Mouse (Mus musculus): ENCODE results near the gene Vopp1. TPM values are rescaled to one million over a fixed set of nuclear protein-coding genes. Genes with fewer than 3 reads are reported as not detected.

Gene Vopp1
- total RNA-seq, 2 experiments from 2014 or later, result 150 to 151 TPM

DNA sequence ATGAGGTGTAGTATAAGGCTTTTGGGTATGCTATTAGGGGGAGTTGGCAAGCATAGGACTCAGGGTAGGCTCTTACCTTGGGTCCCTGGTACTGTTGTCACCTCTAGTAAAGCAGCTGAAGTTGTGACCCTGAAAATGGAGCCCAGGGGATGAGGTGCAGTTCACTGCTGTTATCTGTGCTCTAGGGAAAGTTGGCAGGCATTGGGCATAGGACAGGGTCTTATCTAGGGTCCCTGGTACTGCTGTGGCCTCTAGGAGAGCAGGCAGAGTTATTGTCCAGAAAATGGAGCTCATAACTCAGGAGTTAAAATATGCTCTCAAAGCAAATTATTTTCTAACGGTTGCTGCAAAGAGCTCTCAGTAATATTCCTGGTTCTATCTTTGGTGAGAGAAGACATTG, 103.6 kb downstream of the Vopp1 start:
- DNase-seq (ENCODE audit: low spot score in 2 of 2), result no peak
- intact Hi-C loops (cut with DNase I), result no loop called here

DNA sequence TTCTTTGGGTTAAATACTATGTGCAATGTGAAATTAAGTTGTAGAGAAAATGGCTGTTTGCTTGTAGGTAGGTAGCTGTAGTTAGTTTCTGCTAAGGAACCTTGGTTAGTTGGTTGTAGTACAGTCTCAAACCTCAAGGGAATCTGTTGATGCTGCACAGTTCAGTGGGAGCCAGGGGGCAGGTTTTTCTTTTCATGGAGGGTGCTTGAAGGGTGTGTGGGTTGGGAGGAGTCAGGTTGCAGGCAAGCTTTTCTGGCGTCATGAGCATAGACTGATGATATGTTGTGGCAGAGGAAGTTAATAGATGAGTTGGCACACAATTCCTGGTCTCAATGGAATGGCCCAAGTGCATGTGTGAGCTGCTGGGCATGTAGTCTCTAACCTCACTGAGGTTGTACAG, 113.2 kb downstream of the Vopp1 start:
- no peak for DNase-seq (ENCODE audit: low spot score in 2 of 2)
- intact Hi-C loops (cut with DNase I), result no loop called here

- intact Hi-C loops (cut with DNase I), result loop anchor here (10.0 kb wide), 1 partner anchor 782 kb away; the partner anchor contains the start of genes Nt5c3 and Vmn1r4
- no peak for DNase-seq (ENCODE audit: low spot score in 2 of 2)
These were observed 118.2 kb downstream of the Vopp1 start for GRCm38 (mm10) chr6:57706721-57707120.

GRCm38 (mm10) chr6:57703703-57704102, 121.3 kb downstream of the Vopp1 start:
- DNase-seq (ENCODE audit: low spot score in 2 of 2), result peak in 1 of 2 experiments; percentile 40
- intact Hi-C loops (cut with DNase I), result loop anchor here (1.0 to 10.0 kb wide), 6 partner anchors 12 to 906 kb away; partner anchors contain the start of genes Kbtbd2, Nt5c3, Ppm1k and Vmn1r4

GRCm38 (mm10) chr6:57702743-57703499, 122.0 kb downstream of the Vopp1 start:
- DNase-seq (ENCODE audit: low spot score in 2 of 2), result peak; percentile 97
- intact Hi-C loops (cut with DNase I), result loop anchor here (1.0 to 10.0 kb wide), 6 partner anchors 12 to 906 kb away; partner anchors contain the start of genes Kbtbd2, Nt5c3, Ppm1k and Vmn1r4

DNA sequence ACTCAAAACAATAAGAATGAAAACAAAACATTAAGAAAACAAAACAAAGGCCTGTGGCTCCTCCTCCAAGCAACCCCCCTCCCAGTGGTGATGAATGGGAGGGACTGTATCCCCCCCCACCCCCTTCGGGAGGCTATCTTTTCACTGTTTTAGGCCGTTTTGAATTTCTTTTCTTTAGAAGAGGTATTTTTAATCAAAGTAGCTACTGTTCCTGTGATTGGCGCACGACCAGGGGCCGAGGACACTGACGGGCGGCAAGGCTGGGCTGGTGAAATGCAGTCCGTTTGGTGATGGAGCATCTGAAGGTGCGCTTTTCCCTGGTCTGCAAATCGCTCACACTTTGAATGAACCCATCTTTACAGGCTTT, 122.6 kb downstream of the Vopp1 start, which contains the start of gene Lancl2:
Gene Lancl2 (plus strand): TSS at position 165 of the 367 bp plus-strand sequence.
- no peak for DNase-seq (ENCODE audit: low spot score in 2 of 2)
- intact Hi-C loops (cut with DNase I), result loop anchor here (2.0 to 10.0 kb wide), 5 partner anchors 95 to 905 kb away; partner anchors contain the start of genes Kbtbd2, Nt5c3, Ppm1k and Vmn1r4

DNA sequence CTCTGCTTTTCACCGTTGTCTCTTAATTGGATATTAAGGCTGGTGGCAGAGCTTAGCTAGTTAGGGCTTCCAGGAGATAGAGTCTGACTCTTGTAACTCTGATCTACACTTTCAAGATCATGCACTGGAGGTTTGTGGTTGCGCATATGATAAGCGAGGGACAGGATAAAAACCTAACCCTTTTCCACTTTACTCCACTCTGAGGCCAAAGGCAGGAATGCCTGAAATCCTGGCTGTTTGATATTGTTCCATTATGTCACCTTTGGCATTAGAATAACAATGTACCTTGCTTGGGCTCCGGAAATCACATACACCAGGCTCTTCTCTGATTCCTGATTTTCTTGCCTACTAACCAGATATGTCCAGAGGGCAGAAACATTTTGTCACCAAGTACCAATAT, 123.3 kb downstream of the Vopp1 start:
- intact Hi-C loops (cut with DNase I), result loop anchor here (2.0 to 10.0 kb wide), 5 partner anchors 94 to 904 kb away; partner anchors contain the start of genes Kbtbd2, Nt5c3, Ppm1k and Vmn1r4

DNA sequence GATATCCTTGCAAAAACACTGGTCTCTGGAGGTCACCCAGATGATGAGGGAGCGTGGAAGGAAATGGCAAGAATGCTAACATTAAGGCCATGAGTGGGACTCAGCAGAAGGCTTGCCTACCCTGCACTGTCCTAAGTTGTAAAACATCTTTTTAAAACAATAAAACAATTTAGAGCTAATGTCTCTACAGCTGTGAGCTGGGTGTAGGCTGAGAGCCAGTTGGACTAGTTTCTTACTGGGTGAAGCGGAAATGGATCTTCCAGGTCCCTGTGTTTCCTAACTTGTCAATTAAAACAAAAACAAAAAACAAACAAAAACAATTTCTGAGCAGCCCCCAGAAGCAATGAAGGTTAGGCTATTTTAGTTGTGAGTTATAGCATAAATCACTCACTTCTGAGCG, 131.8 kb downstream of the Vopp1 start:
- DNase-seq (ENCODE audit: low spot score in 2 of 2), result no peak
- intact Hi-C loops (cut with DNase I), result no loop called here

More for the DNA sequence above, 123.3 kb downstream of the Vopp1 start:
- DNase-seq (ENCODE audit: low spot score in 2 of 2), result no peak

GRCm38 (mm10) chr6:57691467-57692261, 133.3 kb downstream of the Vopp1 start, which contains the start of gene Pyurf:
Gene Pyurf (minus strand): TSS chr6:57692078.
- peak; percentile 82 to 87 for DNase-seq (ENCODE audit: low spot score in 2 of 2)
- intact Hi-C loops (cut with DNase I), result loop anchor here (1.0 kb wide), 1 partner anchor 12 kb away; no protein-coding TSS in a partner anchor

DNA sequence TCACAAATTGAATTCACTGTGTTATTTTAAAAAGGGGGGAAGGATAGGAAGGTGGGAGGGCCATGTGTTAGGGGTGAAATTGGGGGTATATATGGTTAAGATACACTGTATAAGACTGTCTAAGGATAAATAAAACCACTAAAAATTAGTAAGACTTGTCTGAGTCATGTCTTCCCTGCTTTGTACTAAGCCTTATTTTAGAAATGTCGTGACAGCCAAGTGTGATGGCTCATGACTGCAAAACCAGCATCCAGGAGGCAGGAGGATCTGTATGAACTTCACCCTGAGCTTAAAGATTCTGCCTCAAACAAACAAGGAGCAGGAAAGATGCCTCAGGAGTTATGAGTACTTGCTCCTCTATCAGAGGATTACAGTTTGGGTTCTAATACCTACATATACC, 140.8 kb downstream of the Vopp1 start:
- peak in 1 of 2 experiments; percentile 74 for DNase-seq (ENCODE audit: low spot score in 2 of 2)
- intact Hi-C loops (cut with DNase I), result loop anchor here (1.0 kb wide), 1 partner anchor 78 kb away; no protein-coding TSS in a partner anchor

Other genes with a start within 250 kb of the Vopp1 start
- 10 to 100 TPM in 1 of 2 experiments, 1 to 10 TPM in 1; 9.6 to 10.8 TPM for gene Herc6, start 244.2 kb downstream of the Vopp1 start, total RNA-seq (2021)
- 1 to 10 TPM; 8.4 to 9.4 TPM for gene Pyurf, start 133.1 kb downstream of the Vopp1 start, total RNA-seq (2021)
- gene Lancl2, start 122.6 kb downstream of the Vopp1 start, total RNA-seq (2021), result 100 to 1,000 TPM; 120 to 128 TPM
- not detected for gene Vmn1r21, start 25.2 kb upstream of the Vopp1 start, total RNA-seq (2021)
- not detected for gene Vmn1r22, start 82.9 kb upstream of the Vopp1 start, total RNA-seq (2021)
- gene Vmn1r23, start 101.7 kb upstream of the Vopp1 start, total RNA-seq (2021), result not detected
- not detected for gene Vmn1r24, start 136.3 kb upstream of the Vopp1 start, total RNA-seq (2021)
- not detected for gene Vmn1r25, start 155.7 kb upstream of the Vopp1 start, total RNA-seq (2021)
- not detected for gene Vmn1r26, start 190.0 kb upstream of the Vopp1 start, total RNA-seq (2021)

Measured in left cerebral cortex, postnatal 25 days (tissue).